Mouse (Mus musculus): ENCODE data around the gene Dhx9. TPM values are rescaled to one million over a fixed set of nuclear protein-coding genes. Genes with fewer than 3 reads are reported as not detected.
"Not testable (repeated sequence)": the region's sequence is repeated elsewhere in the genome, so short reads cannot be mapped to it uniquely, and the experiment has no call there.

The Dhx9 gene
- total and polyA plus RNA-seq, 2 experiments from 2014 or later = 32.0 to 109 TPM

DNA sequence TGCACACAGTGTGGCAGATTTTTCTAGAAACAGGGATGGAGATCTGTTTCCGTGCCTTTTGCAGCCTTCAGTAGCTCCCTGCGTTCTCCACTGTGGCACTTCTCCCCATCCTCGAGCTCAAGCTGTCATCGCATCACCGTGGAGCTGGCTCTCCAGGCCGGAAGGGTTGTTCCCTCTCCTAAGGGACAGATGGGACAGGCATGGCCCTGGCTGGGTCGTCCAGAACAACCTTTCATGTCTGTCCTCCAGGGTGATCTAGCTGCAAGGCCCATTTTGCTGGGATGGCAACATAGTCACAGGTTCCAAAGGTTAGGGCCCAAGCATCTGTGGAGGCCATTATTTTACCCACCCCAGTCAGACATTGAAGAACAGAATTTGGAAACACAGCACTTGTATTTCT, 56.3 kb downstream of the Dhx9 start:
- 77% methylated on average over 7 of the region's 7 CpGs for WGBS
- H3K27me3 ChIP-seq (ENCODE audit: insufficient read depth, low read length) = no peaks in the 10 kb centered on the region
- H3K9me3 ChIP-seq (ENCODE audit: low read length) = no peaks in the 10 kb centered on the region
- H3K4me1 ChIP-seq (ENCODE audit: insufficient read depth) = no peaks in the 10 kb centered on the region
- no peaks in the 10 kb centered on the region for H3K36me3 ChIP-seq (ENCODE audit: insufficient read depth)
- no peak overlapping the region for H3K9ac ChIP-seq
- no peak overlapping the region for H3K27ac ChIP-seq (ENCODE audit: low read depth, low read length)
- DNase-seq (no peak), ATAC-seq (no peak)
- H3K4me3 ChIP-seq (ENCODE audit: low read depth, low read length) = no peak overlapping the region
- TF ChIP-seq CTCF (IDR thresholded peaks at IDR 0.05; ENCODE audit: low read depth) = no peak
- no peak overlapping the region for H3K4me2 ChIP-seq (ENCODE audit: low read depth)

DNA sequence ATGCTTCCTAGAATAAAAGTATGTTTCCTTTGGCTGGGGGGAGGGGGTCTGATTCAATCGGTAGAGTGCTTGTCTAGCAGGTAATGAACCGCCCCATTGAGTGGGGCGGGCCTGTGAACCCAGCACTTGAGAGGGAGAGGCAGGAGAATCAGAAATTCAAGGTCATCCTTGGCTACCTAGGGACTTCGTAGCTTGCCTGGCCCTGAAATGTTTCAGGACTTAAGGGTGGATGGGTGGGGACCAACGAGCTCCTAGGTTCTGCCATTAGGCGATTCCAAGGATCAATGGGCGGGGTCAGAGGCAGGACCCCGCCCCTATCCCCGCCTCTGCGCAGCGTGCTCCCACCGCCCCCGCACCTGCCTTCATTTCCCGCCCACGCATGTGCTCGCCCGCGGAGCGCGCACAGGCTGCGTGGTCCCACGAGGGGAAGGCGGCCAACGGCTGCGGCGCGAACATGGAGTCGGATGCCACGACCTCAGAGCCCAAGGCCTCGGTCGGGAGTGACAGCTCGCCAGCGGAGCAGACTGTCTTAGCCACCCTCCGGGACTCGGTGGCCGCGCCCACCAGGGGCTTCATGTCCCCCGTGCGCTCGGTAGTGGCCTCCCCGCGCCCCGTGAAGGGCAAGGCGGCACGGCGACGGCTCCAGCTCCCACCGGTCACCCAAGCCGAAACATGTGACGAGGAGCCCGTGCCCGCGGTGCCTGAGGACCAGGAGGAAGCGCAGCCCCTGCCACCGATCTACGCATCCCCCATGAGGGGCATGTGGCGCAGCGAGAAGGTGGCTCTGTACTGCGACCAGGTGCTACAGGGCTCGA, 62.5 kb downstream of the Dhx9 start, which contains the start of gene Shcbp1l:
Gene Shcbp1l, plus strand, starts transcription at position 393 of the 815 bp plus-strand sequence.
- no peak for TF ChIP-seq CTCF (IDR thresholded peaks at IDR 0.05; ENCODE audit: low read depth)
- WGBS = 2% methylated on average over 60 of the region's 60 CpGs
- no peaks in the 10 kb centered on the region for H3K27me3 ChIP-seq (ENCODE audit: insufficient read depth, low read length)
- DNase-seq = peak; percentile 87
- peak; percentile 93 for ATAC-seq
- H3K4me2 ChIP-seq (ENCODE audit: low read depth) = peak within 1 kb of the TSS; percentile 96
- H3K9ac ChIP-seq = peak within 1 kb of the TSS; percentile 74
- H3K4me3 ChIP-seq (ENCODE audit: low read depth, low read length) = peak within 1 kb of the TSS; percentile 55
- H3K27ac ChIP-seq (ENCODE audit: low read depth, low read length) = peak within 1 kb of the TSS; percentile 54; the same call in 1 of the 2 replicates
- H3K4me1 ChIP-seq (ENCODE audit: insufficient read depth) = peaks cover 6% of the 10 kb centered on the region; the same call in 1 of the 2 replicates
- no peaks in the 10 kb centered on the region for H3K36me3 ChIP-seq (ENCODE audit: insufficient read depth)
- H3K9me3 ChIP-seq (ENCODE audit: low read length) = no peaks in the 10 kb centered on the region

DNA sequence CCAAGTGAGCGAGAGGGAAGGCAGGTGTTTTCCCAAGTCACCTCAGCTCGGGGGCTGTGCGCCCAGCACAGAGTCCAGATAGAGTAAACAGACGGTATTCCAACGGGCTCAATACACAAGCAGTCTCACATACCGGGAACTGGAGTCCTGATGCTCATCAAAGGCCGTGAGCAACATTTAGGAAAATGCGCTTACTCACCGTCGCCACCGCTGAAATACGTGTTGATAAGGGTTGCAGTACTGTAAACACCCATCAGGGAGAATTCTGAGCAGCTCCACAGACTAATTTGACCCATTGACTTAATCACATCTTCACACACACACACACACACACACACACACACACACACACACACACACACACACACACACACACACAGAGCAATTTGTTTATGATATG, 63.2 kb downstream of the Dhx9 start:
- H3K4me2 ChIP-seq (ENCODE audit: low read depth) = peak overlapping the region; percentile 96
- ATAC-seq = peak; percentile 67
- DNase-seq = peak; percentile 49
- H3K9ac ChIP-seq = peak overlapping the region; percentile 74; the same call in 1 of the 2 replicates
- no peaks in the 10 kb centered on the region for H3K9me3 ChIP-seq (ENCODE audit: low read length)
- H3K27me3 ChIP-seq (ENCODE audit: insufficient read depth, low read length) = no peaks in the 10 kb centered on the region
- peak; percentile 42 for TF ChIP-seq CTCF (IDR thresholded peaks at IDR 0.05; ENCODE audit: low read depth)
- H3K4me1 ChIP-seq (ENCODE audit: insufficient read depth) = peaks cover 6% of the 10 kb centered on the region; the same call in 1 of the 2 replicates
- WGBS = 29% methylated on average over 12 of the region's 12 CpGs
- peak overlapping the region; percentile 55 for H3K4me3 ChIP-seq (ENCODE audit: low read depth, low read length)
- H3K27ac ChIP-seq (ENCODE audit: low read depth, low read length) = no peak overlapping the region
- H3K36me3 ChIP-seq (ENCODE audit: insufficient read depth) = no peaks in the 10 kb centered on the region

DNA sequence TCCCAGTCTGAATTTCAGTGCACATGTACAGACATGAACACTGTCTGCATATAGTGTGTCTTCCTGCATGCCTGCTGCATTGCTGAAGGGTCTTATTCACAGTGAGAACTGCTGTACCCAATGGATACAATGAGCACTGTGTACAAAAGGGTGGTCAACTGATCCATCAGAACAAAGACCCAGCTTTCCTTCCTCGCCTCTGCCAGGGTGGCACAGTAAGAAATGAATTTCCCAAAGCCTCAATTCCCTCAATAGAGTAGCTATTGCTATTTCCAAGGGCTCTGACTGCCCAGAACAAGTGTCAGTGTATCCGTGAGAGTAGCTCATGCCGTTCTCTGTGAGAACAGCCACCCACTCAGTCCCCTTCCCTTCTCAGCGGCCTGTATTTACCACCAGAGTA, 69.7 kb downstream of the Dhx9 start:
- H3K36me3 ChIP-seq (ENCODE audit: insufficient read depth); H3K27ac ChIP-seq (ENCODE audit: low read depth, low read length); H3K4me2 ChIP-seq (ENCODE audit: low read depth); H3K9me3 ChIP-seq (ENCODE audit: low read length); DNase-seq; H3K4me1 ChIP-seq (ENCODE audit: insufficient read depth); H3K9ac ChIP-seq; H3K27me3 ChIP-seq (ENCODE audit: insufficient read depth, low read length); H3K4me3 ChIP-seq (ENCODE audit: low read depth, low read length): not testable (repeated sequence)
- WGBS = 48% methylated on average over 4 of the region's 4 CpGs
- ATAC-seq = peak; percentile 69

DNA sequence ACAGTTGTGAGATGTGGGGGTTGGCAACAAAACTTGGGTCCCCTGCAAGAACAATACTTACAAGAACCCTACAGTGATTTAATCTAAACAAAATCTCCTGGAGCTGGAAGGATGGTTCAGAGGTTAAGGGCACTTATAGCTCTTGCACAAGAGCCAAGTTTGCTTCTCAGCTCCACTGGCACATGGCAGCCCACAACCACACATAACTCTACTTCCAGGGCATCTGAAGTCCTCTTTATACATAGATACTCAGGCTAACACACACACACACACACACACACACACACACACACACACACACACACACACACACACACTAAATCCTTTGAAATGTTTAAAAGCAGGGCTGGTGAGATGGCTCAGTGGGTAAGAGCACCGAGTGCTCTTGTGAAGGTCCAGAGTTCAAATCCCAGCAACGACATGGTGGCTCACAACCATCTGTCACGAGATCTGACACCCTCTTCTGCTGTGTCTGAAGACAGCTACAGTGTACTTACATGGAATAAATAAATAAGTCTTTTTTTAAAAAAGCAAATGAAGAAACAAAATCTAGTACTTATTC, 71.1 kb downstream of the Dhx9 start:
- not testable (repeated sequence) for ATAC-seq; H3K4me2 ChIP-seq (ENCODE audit: low read depth); H3K27ac ChIP-seq (ENCODE audit: low read depth, low read length); H3K27me3 ChIP-seq (ENCODE audit: insufficient read depth, low read length); H3K4me1 ChIP-seq (ENCODE audit: insufficient read depth); H3K9ac ChIP-seq; H3K36me3 ChIP-seq (ENCODE audit: insufficient read depth); H3K4me3 ChIP-seq (ENCODE audit: low read depth, low read length); H3K9me3 ChIP-seq (ENCODE audit: low read length); DNase-seq
- 80% methylated on average over 3 of the region's 3 CpGs for WGBS

DNA sequence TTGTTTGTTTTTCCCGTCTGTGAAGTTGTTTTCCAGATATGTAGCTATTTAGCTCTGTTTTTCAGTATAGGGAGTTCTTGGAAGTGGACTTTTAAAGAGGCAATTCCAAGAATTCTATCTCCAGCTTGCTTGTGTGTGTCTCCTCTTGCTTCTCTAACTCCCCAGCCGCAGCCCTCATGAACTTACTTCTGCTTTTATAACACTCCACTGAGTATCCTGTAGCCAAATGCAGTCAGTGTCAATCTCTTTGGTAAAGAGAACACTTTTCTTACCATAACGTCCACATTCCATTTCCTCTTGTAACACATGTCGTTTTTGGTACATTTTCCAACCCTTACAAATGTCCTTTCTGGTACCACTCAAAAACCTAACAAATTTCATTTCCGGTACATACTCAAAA, 71.7 kb downstream of the Dhx9 start:
- not testable (repeated sequence) for H3K9ac ChIP-seq; H3K4me1 ChIP-seq (ENCODE audit: insufficient read depth); H3K4me3 ChIP-seq (ENCODE audit: low read depth, low read length); DNase-seq; ATAC-seq; H3K27ac ChIP-seq (ENCODE audit: low read depth, low read length); H3K9me3 ChIP-seq (ENCODE audit: low read length); H3K36me3 ChIP-seq (ENCODE audit: insufficient read depth); H3K27me3 ChIP-seq (ENCODE audit: insufficient read depth, low read length); H3K4me2 ChIP-seq (ENCODE audit: low read depth)
- WGBS = 83% methylated on average over 2 of the region's 5 CpGs

DNA sequence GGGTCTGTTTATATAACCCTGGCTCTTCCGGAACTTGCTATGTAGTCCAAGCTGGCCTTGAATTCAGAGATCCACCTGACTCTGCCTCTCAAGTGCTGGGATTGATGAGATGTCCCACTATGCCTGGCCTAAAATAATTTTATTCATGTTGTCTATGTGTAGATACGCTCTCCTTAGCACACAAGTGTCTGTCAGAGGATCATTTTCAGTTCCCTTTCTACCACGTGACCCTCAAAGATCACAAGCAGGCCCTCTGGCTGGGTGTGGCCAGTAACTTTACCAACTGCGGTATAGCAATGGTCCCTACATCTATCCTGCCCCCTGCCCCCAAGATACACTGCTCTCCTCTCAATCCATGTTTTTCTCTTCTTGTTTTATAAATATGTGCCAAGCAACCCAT, 72.5 kb downstream of the Dhx9 start:
- TF ChIP-seq CTCF (IDR thresholded peaks at IDR 0.05; ENCODE audit: low read depth) = no peak
- no peaks in the 10 kb centered on the region for H3K27me3 ChIP-seq (ENCODE audit: insufficient read depth, low read length)
- no peak for DNase-seq
- no peaks in the 10 kb centered on the region for H3K4me1 ChIP-seq (ENCODE audit: insufficient read depth)
- no peak overlapping the region for H3K9ac ChIP-seq
- no peaks in the 10 kb centered on the region for H3K9me3 ChIP-seq (ENCODE audit: low read length)
- WGBS = 95% methylated on average over 4 of the region's 4 CpGs
- no peak overlapping the region for H3K27ac ChIP-seq (ENCODE audit: low read depth, low read length)
- H3K36me3 ChIP-seq (ENCODE audit: insufficient read depth) = no peaks in the 10 kb centered on the region
- H3K4me3 ChIP-seq (ENCODE audit: low read depth, low read length) = no peak overlapping the region
- ATAC-seq = no peak
- H3K4me2 ChIP-seq (ENCODE audit: low read depth) = no peak overlapping the region

DNA sequence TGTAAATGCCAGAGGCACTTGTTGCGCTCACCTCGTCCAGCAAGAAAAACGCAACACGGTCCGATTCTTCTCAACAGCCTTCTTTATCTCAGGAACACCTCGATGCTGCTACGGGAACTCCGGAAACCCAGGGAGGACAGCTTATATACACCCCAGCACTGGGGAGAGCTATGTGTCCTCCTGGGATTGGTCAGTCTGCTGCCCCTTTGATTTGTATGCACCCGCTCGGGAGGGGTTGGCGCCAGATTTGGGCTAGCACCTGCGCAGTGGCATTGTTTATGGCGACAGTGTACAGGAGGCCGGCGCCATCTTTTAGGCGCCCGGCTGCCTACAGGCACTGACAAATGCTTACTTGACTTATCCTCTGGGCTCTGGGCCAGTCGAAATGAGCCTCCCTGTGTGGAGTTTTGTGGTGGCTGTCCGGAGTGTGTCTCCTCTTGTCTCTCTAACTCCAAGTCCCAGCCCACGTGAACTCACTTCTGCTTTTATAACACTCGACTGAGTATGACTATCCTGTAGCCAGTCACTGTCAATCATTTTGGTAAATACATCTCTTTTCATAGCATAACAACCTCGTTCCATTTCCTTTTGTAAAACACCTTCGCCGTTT, 73.2 kb downstream of the Dhx9 start:
- not testable (repeated sequence) for H3K9me3 ChIP-seq (ENCODE audit: low read length); H3K9ac ChIP-seq; H3K27ac ChIP-seq (ENCODE audit: low read depth, low read length); H3K4me3 ChIP-seq (ENCODE audit: low read depth, low read length); H3K4me1 ChIP-seq (ENCODE audit: insufficient read depth); ATAC-seq; DNase-seq; H3K27me3 ChIP-seq (ENCODE audit: insufficient read depth, low read length); H3K36me3 ChIP-seq (ENCODE audit: insufficient read depth); H3K4me2 ChIP-seq (ENCODE audit: low read depth)
- 87% methylated on average over 24 of the region's 24 CpGs for WGBS

DNA sequence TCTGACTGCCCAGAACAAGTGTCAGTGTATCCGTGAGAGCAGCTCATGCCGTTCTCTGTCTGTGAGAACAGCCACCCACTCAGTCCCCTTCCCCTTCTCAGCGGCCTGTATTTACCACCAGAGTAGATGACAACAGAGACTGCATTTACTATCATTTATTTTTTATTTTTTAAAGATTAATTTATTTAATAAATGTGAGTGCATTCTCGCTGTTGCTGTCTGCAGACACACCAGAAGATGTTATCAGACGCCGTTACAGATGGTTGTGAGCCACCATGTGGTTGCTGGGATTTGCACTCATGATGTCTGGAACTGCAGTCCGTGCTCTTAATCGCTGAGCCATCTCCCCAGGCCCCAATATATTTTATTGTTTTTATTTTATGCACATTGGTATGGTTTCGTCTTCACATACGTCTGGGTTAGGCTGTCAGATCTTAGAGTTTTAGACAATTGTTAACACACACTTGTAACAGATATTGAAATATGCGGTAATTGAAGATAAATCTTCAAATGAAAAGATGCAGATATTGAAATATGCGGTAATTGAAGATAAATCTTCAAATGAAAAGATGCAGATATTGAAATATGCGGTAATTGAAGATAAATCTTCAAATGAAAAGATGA, 74.0 kb downstream of the Dhx9 start:
- H3K4me2 ChIP-seq (ENCODE audit: low read depth); H3K27ac ChIP-seq (ENCODE audit: low read depth, low read length); H3K27me3 ChIP-seq (ENCODE audit: insufficient read depth, low read length); H3K4me1 ChIP-seq (ENCODE audit: insufficient read depth); H3K4me3 ChIP-seq (ENCODE audit: low read depth, low read length); H3K36me3 ChIP-seq (ENCODE audit: insufficient read depth); H3K9ac ChIP-seq; DNase-seq; H3K9me3 ChIP-seq (ENCODE audit: low read length): not testable (repeated sequence)
- peak; percentile 43; the same call in 1 of the 2 replicates for ATAC-seq
- 67% methylated on average over 13 of the region's 13 CpGs for whole genome bisulfite sequencing

Measured in forebrain, postnatal 0 days (tissue).